Mouse (Mus musculus): ENCODE results near the gene Otop3.

The Otop3 gene

GRCm38 (mm10) chr11:115334531-115334930 lies at the start of gene Otop3:
Gene Otop3 (plus strand): TSS chr11:115334731.
- peak; percentile 56 for DNase-seq (ENCODE audit: low spot score)

GRCm38 (mm10) chr11:115285282-115285681 lies 49.2 kb upstream of the Otop3 start:
- no peak for DNase-seq (ENCODE audit: low spot score)

- no peak for DNase-seq (ENCODE audit: low spot score)
Observed at GRCm38 (mm10) chr11:115286201-115286993, 48.1 kb upstream of the Otop3 start.

- DNase-seq (ENCODE audit: low spot score), result no peak
Observed at GRCm38 (mm10) chr11:115287386-115287785, 47.1 kb upstream of the Otop3 start.

GRCm38 (mm10) chr11:115288305-115288704 lies 46.2 kb upstream of the Otop3 start:
- no peak for DNase-seq (ENCODE audit: low spot score)

DNA sequence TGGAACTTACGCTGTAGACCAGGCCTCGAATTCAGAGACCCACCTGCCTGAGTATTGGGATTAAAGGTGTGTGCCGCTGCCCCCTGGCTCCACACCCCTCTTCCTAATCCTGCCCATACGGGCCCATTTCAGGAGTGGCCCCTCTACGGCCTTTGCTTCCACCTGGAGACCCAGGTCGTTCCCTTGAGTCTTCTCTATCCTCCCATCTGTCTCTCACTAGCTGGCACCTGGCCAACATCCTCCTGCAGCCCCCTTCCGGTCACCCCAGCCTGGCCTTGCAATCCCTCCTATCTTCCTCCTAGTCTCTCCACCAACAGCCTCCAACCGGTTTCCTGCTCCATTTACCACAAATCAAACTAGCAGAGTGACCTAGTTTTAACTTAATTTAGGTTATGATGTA lies 44.6 kb upstream of the Otop3 start:
- DNase-seq (ENCODE audit: low spot score), result no peak

- no peak for DNase-seq (ENCODE audit: low spot score)
Observed at GRCm38 (mm10) chr11:115290314-115290713, 44.2 kb upstream of the Otop3 start.

DNA sequence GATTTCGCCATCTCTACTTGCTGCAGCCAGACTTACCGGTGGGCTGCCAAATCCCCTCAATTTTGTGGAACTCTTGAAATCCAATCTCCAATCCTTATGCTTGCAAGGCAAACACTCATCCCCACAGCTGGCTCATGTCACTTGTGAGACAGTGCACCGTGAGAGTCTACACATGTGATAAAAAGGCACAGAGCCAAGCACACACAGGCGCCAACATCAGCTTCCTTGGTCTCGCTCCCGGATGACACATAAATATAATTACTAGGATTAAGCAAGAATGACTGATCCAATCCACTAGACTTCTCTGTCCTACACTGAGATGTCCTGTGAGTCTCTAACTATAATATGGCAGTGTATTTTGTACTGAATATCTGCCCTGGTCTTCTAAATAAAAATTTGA lies 43.6 kb upstream of the Otop3 start:
- no peak for DNase-seq (ENCODE audit: low spot score)

- DNase-seq (ENCODE audit: low spot score), result no peak
Observed at GRCm38 (mm10) chr11:115291503-115291902, 43.0 kb upstream of the Otop3 start.

DNA sequence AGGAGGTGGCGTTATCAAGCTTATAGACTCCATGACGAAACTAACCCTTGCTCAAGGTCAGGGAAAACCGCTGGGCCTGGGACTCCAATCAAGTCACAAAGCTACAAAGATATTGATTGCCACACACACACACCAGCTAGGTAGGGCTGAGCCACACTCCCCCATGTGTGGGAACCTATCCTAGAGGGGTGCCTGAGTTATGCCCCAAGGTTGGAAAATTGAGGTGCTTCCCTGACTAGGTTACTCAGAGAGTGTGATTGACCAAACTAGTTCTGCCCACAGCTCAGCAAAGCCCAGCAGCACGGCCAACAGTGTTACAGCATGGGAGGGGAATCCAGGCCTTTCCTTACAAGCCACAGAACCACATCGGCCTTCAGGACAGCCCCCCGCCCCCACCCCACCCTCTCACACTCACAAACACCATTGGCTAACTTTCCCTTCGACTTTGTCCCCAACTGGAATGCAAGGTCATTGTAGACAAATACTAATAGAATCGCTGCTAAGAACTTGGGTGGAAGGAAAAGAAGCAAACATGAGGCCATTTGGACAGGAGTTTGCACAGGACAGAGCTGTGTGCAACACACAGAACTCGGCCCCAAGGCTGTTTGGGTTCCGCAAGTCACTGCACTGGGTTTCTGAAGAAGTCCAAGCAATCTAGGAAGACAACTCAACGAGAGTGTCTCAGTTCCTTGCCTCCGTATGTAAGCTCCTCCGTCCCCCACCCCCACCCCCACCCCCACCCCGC lies 41.7 kb upstream of the Otop3 start:
- DNase-seq (ENCODE audit: low spot score), result no peak

DNA sequence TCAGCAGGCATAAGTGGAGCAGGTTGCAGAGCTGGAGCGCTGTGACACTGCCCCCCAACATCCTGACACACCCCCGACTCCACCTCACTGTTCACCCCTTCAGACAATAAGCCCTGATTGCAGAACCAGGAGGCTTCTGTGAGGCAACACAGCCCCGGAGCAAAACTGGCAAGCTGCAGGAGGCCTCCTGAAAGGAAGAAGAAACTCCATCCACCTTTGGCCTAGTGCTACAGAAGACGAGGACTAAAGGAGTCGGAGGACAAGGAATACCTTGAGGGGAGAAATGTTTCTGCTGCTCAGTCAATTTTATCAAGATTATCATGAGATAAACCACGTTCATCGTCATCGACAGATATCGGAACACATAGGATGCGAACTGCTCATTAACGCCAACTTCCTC lies 38.6 kb upstream of the Otop3 start:
- no peak for DNase-seq (ENCODE audit: low spot score)

DNA sequence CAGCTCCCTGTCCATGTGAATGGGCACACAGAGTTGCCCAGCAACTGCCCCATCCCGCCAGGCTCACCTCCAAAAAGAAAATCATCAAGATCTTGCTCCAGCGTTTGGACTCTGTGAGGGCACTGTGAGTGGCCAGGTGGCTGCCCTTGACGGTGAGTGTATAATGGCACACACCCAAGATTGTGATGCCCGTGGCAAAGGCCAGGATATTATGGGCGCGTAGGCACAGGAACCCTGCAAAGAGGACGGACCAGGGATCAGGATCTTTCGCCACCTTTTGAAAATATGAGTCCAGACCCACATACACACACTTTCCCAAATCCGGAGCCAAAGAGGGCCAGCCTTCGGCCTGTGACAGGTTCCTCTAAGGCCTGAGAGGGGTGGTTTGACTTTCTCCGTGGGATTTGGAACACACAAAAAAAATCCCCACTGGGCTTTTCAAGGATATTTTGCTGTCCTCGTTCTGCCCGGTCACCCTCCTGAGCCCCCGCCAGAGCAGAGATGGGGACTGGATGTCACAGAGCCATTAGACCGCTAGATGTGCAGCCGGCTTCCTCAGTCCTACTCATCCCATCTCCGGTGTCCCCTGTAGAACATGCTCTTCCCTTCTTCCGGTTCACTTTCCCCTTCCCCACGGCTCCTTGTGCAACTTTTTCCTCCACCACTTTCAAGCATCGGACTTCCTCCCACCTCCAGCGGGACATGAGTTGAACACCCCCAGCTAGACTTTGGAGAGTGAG lies 37.9 kb upstream of the Otop3 start:
- DNase-seq (ENCODE audit: low spot score), result no peak

DNA sequence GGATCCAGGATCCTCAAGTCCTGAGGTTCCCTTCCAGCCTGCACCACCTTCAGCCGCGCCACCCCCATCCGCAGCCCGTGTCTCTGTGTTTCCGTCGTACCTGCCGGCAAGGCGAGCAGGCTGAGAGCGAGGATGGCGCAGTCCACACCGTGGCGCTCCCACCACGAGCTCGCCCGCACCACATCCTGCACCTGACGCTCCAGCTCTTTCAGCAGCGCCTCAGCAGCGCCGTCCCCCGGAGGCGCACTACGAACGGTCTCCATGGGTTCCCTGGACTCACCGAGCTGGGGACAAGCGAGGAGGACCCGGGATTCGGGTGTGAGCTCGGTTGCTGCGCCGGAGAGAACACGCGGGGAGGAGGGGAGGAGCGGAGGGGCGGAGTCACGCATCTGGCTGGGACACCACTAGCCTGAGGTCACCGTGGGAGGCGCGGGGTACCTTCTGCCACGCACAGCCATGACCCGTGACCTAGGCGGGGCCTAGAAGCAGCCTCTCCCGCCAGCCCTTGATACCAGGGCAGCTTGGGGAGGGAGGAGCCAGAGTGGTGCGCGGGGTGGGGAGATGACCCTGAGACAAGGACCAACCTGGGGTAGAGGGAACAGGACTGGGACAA lies 37.2 kb upstream of the Otop3 start, which contains the start of gene Fads6:
TSS of gene Fads6 (minus strand) at position 450 of the 613 bp plus-strand sequence.
- peak; percentile 66 for DNase-seq (ENCODE audit: low spot score)

DNA sequence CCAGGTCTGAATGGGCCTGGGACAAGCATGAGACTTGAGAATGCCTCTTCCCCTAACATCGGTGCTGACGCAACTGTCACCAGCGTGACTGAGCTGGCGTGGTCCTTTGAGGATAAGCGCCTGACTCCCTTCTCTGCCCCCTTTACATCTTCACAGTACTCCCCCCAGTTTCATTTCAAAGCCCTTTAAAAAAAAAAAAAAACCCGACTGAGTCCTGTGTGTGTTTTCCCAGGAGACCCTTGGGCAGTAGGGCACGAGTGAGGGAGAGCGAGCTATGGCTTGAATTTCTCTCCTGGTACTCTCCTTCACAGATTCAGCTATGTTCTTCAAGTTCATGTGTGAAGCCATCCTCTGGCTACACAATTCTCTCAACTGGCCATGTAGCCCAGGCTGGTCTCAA lies 36.4 kb upstream of the Otop3 start:
- DNase-seq (ENCODE audit: low spot score), result no peak

- DNase-seq (ENCODE audit: low spot score), result no peak
Observed at GRCm38 (mm10) chr11:115300745-115301144, 33.8 kb upstream of the Otop3 start.

DNA sequence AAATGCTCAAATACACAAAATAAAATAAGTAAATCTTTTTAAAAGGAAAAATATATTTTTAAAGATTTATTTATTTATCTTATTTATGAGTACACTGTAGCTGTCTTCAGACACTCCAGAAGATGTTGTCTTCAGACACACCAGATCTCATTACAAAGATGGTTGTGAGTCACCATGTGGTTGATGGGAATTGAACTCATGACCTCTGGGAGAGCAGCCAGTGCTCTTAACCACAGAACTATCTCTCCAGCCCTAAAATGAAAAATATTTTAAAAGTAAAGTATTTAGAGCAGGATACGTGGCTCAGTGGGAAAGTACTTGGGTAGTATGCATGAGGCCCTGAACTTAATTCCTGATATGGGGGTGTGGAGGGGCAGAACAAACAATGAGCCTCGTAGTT lies 33.2 kb upstream of the Otop3 start:
- DNase-seq (ENCODE audit: low spot score), result no peak

DNA sequence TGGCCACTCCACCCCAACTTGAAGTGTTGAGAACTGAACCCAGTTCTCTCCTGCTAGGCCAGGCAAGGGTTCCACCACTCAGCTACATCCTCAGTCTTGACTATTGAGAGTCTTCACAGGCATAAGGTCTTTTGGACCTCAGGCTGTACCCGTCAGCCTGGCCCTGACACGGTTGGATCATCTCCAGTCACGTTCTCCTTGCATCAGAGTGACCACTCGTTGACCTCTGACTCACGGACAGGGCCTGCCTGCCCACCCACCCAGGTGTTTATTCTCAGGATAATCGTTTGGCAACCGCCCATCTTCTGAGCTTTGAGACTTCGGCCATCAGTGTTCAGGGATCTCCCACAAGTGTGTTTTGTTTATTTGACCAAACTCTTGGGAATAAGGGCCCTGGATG lies 31.4 kb upstream of the Otop3 start:
- no peak for DNase-seq (ENCODE audit: low spot score)

GRCm38 (mm10) chr11:115306863-115307262 lies 27.7 kb upstream of the Otop3 start, which contains the start of gene Otop2:
Gene Otop2 (plus strand): TSS chr11:115307163.
- no peak for DNase-seq (ENCODE audit: low spot score)

DNA sequence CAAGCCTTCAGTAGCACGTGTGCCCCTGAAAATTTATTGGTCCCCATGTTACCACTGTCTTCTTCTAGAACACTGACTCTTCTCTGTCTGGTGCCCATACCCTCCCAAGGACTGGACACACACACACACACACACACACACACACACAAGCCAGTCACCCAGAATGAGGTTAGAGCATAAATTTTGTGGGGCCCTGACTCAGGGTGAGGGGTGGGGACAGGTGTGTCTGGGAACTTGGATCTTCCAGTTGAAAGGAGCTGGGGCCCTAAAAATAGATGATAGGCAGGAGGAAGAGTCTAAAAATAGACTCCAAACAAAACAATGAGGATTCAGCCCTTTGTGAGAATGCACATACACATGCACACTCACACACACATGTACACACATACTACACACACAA lies 25.8 kb upstream of the Otop3 start:
- no peak for DNase-seq (ENCODE audit: low spot score)

DNA sequence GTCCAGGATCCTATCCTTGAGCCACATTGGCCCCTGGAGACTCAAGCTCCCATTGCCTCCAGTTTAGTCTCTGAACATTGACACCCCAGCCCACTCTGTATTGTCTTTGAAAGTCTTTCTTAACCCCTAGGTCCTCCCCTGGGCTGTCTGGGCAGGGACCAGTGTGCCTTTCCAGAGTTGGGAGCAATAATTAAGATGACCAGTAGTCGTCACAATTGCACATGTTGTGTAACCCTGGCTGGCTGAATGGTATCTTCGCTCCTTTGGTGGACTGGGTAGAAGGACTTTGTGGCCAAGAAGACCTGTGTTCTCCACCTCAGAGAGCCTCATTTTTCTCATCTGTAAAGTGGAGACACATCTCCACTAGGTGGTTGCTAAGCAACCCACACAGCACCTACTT lies 20.3 kb upstream of the Otop3 start:
- peak; percentile 42 for DNase-seq (ENCODE audit: low spot score)

DNA sequence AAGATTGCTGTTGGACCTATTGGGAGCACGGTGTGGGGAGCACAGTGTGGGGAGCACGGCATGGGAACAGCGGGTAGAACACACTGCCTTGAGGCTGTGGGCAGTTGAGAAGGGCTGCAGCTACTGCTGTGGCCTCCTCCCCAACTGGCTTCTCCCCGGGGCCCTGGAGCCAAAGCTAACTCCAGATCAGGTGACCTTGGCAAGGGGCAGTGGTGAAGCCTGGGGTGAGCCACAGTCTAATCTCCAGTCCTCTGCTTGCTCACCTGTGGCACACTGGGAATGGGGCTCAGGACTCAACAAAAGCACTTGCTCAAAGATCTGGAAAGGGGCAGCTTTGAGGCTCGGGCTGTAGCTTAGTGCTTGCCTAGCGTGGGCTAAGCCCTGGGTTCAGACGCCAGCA lies 17.3 kb upstream of the Otop3 start:
- no peak for DNase-seq (ENCODE audit: low spot score)

Measured in retina, embryonic 14.5 days (tissue).